Mouse (Mus musculus) cortical plate, adult 2 months (tissue): ENCODE data around the gene Gse1.

ENCODE experiments used
- CTCF ChIP-seq: fragments of 200-500 bp; IDR thresholded peaks from 2 replicates; pipeline ENCODE4 v1.5.1; 2011; ENCODE audit warnings: mild to moderate bottlenecking, control low read depth, low read length; ENCODE audit not compliant: insufficient read depth; ENCODE audit errors: extremely low read depth
- POLR2A ChIP-seq: fragments of 200-500 bp; IDR thresholded peaks from 2 replicates; pipeline ENCODE4 v1.6.1; 2011; ENCODE audit warnings: mild to moderate bottlenecking, low read length, control low read depth; ENCODE audit not compliant: insufficient read depth; ENCODE audit errors: extremely low read depth

- no peak for TF ChIP-seq POLR2A
- no peak for TF ChIP-seq CTCF
Measured at GRCm38 (mm10) chr8:120493508-120494464, 265.5 kb downstream of the Gse1 start.
